Mouse (Mus musculus) lung, postnatal 0 days (tissue): Measurements from ENCODE around the gene Fryl. TPM values are rescaled to one million over a fixed set of nuclear protein-coding genes. Genes with fewer than 3 reads are reported as not detected.

ENCODE experiments used
- ATAC-seq: fragments of 200-750 bp; cut with Nextera tagmentation; 2 replicates; pipeline ENCODE4 v1.8.0; 2017; ENCODE audit warnings: moderate library complexity
- DNase-seq: peaks from one replicate; pipeline ENCODE4 v3.0.0-alpha.2; 2016; ENCODE audit warnings: low spot score
- H3K27ac ChIP-seq: fragments of 300-500 bp; sonication (generic); 2 replicates; pipeline ENCODE4 v1.5.1; 2014; ENCODE audit warnings: antibody characterized with exemption, mild to moderate bottlenecking, low read length, mixed read lengths
- H3K27me3 ChIP-seq: fragments of 300-500 bp; sonication (generic); replicated peaks from 2 replicates; pipeline ENCODE4 v1.6.1; 2014; ENCODE audit warnings: low read length, mixed read lengths; ENCODE audit not compliant: insufficient read depth
- H3K36me3 ChIP-seq: fragments of 300-500 bp; sonication (generic); 2 replicates; pipeline ENCODE4 v1.6.1; 2014; ENCODE audit warnings: low read length, mixed read lengths; ENCODE audit not compliant: insufficient read depth
- H3K4me1 ChIP-seq: fragments of 300-500 bp; sonication (generic); 2 replicates; pipeline ENCODE4 v1.6.1; 2014; ENCODE audit warnings: antibody characterized with exemption, low read depth, low read length, mixed read lengths; ENCODE audit not compliant: insufficient read depth
- H3K4me2 ChIP-seq: fragments of 300-500 bp; sonication (generic); replicated peaks from 2 replicates; pipeline ENCODE4 v1.6.1; 2014; ENCODE audit warnings: low read depth, mild to moderate bottlenecking, low read length, moderate library complexity, mixed read lengths
- H3K4me3 ChIP-seq: fragments of 300-500 bp; sonication (generic); 2 replicates; pipeline ENCODE4 v1.5.1; 2014; ENCODE audit warnings: low read depth, low read length
- H3K9ac ChIP-seq: fragments of 300-500 bp; sonication (generic); replicated peaks from 2 replicates; pipeline ENCODE4 v1.6.1; 2014; ENCODE audit warnings: low read depth, mild to moderate bottlenecking
- H3K9me3 ChIP-seq: fragments of 300-500 bp; sonication (generic); 2 replicates; pipeline ENCODE4 v1.6.1; 2016; ENCODE audit warnings: low read length, mixed read lengths
- CTCF ChIP-seq: IDR thresholded peaks from 2 replicates; pipeline ENCODE4 v1.5.1; 2016; ENCODE audit warnings: antibody characterized with exemption, mild to moderate bottlenecking
- EP300 ChIP-seq: IDR thresholded peaks from 2 replicates; pipeline ENCODE4 v1.6.1; 2016; ENCODE audit warnings: antibody characterized with exemption, mild to moderate bottlenecking, control low read depth
- WGBS: fragments of 180-500 bp; shearing (Covaris S2); extraction: QIAGEN DNeasy Blood & Tissue Kit; methylation state at CpG from one replicate; pipeline ENCODE4 v1.1.7; 2014; 5-methylcytosine and 5-hydroxymethylcytosine counted together
- polyA plus RNA-seq: library from polyadenylated mRNA; unstranded; fragments of >200 nt; fragmentation: Nextera tagmentation; extraction: Ambion mirVana; gene quantifications from 2 replicates; pipeline ENCODE4 v1.2.1, GENCODE M21; 2015

The Fryl gene
- polyA plus RNA-seq, 1 experiment from 2014 or later: 20.9 TPM

DNA sequence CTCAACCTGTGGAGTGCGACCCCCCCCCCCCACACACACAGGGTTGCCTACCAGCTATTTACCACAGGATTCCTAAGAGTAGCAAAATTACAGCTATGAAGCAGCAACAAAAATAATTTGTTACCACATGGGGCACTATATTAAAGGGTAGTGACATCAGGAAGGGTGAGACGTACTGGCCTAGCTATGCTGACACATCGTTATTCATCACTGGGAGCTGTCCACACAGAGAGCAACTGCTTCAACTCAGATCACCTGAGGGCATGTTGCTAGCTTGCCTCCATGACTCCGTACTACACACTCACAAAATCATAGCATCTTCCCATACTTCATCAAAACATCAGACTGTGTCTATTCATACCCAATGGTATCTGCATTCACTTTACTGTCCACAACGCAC is 176.6 kb downstream of the Fryl start:
- TF ChIP-seq EP300 (no peak), CTCF (no peak)
- WGBS: 75% methylated on average over 5 of the region's 5 CpGs
- no peak for DNase-seq

DNA sequence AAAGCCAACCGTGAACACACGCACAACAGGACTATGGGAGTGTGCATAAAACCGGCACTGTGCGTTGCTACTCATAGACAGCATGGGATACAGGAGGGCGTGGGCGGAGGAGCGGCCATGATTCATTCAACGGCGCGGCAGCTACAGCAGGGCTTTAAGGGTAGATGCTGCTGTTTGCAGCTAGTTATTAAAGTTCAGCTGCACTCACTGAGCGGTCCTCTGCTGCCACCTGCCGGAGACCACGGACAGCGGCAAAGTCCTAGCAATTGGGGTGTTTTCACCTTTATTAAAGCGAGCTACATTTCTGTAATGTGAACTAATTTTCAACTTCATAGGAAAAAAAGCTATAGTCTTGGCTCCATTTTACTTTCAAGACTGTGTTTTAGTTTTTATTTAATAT is 185.1 kb downstream of the Fryl start:
- Histone ChIP-seq H3K27ac (no peak overlapping the region), H3K4me1 (no peaks in the 10 kb centered on the region), H3K9ac (no peak overlapping the region), H3K27me3 (no peaks in the 10 kb centered on the region), H3K4me2 (no peak overlapping the region), H3K9me3 (no peaks in the 10 kb centered on the region), H3K4me3 (no peak overlapping the region), H3K36me3 (peaks cover 47% of the 10 kb centered on the region)
- no peak for TF ChIP-seq EP300
- peak; percentile 92 for TF ChIP-seq CTCF
- WGBS: 29% methylated on average over 15 of the region's 15 CpGs
- ATAC-seq (peak; percentile 62), DNase-seq (peak; percentile 78)

More for the DNA sequence above, 176.6 kb downstream of the Fryl start:
- Histone ChIP-seq H3K4me2 (no peak overlapping the region), H3K9me3 (no peaks in the 10 kb centered on the region), H3K36me3 (peaks cover 56% of the 10 kb centered on the region), H3K4me3 (no peak overlapping the region), H3K9ac (no peak overlapping the region), H3K4me1 (no peaks in the 10 kb centered on the region), H3K27me3 (no peaks in the 10 kb centered on the region), H3K27ac (no peak overlapping the region)
- ATAC-seq: no peak

DNA sequence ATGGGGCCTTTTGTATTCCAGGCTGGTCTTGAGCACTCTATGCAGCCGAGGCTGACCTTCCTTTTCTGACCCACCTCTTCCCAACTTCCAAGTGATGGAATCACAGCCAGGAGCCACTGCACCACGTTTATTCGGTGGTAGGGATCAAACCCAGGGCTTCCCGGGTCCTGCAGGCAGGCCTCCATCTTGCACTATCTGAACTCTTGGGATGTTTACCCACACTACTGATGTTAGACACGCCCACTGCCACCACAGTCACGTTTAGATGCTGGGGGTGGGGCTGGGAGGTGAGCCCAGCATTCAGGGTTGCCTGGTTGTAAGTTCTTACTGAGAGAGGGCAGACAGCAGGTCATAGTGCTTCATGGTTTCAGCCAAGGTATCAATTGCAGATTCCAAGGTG is 189.5 kb downstream of the Fryl start:
- no peaks in the 10 kb centered on the region for H3K9me3 ChIP-seq
- DNase-seq (no peak), ATAC-seq (no peak)
- no peak overlapping the region for H3K4me2 ChIP-seq
- TF ChIP-seq EP300 (no peak), CTCF (no peak)
- H3K4me1 ChIP-seq: no peaks in the 10 kb centered on the region
- WGBS: 44% methylated on average over 6 of the region's 6 CpGs
- H3K27me3 ChIP-seq: no peaks in the 10 kb centered on the region
- no peak overlapping the region for H3K9ac ChIP-seq
- peaks cover 14% of the 10 kb centered on the region for H3K36me3 ChIP-seq
- H3K27ac ChIP-seq: no peak overlapping the region
- no peak overlapping the region for H3K4me3 ChIP-seq

DNA sequence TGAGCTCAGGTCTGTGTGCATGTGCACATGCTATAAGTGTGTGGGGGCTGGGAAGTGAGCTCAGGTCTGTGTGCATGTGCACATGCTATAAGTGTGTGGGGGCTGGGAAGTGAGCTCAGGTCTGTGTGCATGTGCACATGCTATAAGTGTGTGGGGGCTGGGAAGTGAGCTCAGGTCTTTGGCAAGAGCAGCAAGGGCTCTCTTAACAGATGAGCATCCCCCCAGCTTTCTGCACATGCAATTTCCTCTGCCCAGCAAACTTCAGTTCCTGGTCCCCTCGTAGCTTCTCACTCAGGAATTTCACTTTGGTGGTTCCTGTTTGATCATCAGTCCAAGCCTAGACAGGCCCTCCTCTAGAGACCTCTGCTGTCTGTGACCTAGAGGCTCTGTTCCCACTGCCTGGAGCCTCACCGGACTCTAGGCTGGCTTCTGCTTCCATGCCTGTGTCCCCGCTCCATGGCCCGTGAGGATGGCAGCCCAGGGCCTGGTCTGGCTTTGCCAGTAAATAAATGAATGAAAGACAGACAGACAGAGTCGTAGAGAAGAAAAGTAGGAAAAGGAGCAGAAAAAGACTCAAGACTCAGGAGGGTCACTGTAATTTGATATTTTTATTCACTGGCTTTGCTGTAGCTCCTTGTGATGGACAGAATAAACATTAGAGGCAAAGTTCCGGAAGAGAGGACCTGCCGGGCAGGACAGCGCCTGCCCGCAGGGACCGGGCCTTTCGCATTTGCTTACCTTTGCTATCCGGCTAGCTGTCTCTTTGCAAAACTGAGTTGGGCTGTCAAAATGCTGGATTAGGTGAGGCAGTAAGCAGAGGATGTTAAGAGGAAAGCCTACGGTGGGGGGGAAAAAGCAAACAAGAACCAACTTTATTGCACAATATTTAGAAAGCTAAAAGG is 192.4 kb downstream of the Fryl start:
- TF ChIP-seq EP300 (no peak), CTCF (no peak)
- WGBS: 53% methylated on average over 13 of the region's 13 CpGs
- no peaks in the 10 kb centered on the region for H3K9me3 ChIP-seq
- H3K4me3 ChIP-seq: no peak overlapping the region
- no peak for DNase-seq
- H3K9ac ChIP-seq: no peak overlapping the region
- H3K27ac ChIP-seq: no peak overlapping the region
- no peaks in the 10 kb centered on the region for H3K27me3 ChIP-seq
- H3K4me1 ChIP-seq: no peaks in the 10 kb centered on the region
- H3K4me2 ChIP-seq: no peak overlapping the region
- ATAC-seq: no peak
- H3K36me3 ChIP-seq: peaks cover 7% of the 10 kb centered on the region

DNA sequence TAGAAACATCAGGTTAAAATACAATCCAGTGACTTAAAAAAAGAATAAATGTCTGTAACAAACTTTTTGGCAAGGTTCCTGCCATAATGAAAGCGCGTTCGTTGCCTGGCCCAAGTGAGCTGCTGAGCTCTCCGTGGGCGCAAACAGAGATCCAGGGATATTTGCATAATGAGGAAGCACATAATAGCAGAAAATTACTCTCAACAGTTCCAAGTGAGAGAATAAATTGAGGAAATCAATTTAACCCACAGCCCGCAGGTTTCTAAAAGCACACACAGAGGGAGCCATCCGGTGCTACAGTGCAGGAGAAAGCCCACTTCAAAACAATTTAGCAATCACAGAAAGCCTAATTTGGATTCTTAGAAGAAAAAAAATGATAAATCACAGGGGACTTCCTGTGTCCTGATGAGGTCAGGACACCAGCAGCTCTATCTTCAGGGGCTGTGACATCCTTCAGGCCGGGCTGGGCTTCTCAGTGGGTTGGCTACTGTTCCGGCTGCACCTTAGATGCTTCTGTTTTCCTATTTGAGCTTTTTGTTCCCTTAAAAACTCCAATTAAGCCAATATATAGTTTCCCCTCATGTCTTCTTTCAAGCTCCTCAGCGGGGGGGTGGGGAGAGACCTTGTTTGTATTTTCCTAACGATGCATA is 194.8 kb downstream of the Fryl start:
- Histone ChIP-seq H3K9me3 (no peaks in the 10 kb centered on the region), H3K27me3 (no peaks in the 10 kb centered on the region), H3K4me3 (no peak overlapping the region), H3K9ac (no peak overlapping the region), H3K36me3 (peaks cover 13% of the 10 kb centered on the region; the same call in 1 of the 2 replicates), H3K27ac (no peak overlapping the region), H3K4me1 (no peaks in the 10 kb centered on the region), H3K4me2 (no peak overlapping the region)
- DNase-seq (no peak), ATAC-seq (no peak)
- WGBS: 82% methylated on average over 11 of the region's 11 CpGs
- TF ChIP-seq CTCF: no peak
- TF ChIP-seq EP300: no peak

DNA sequence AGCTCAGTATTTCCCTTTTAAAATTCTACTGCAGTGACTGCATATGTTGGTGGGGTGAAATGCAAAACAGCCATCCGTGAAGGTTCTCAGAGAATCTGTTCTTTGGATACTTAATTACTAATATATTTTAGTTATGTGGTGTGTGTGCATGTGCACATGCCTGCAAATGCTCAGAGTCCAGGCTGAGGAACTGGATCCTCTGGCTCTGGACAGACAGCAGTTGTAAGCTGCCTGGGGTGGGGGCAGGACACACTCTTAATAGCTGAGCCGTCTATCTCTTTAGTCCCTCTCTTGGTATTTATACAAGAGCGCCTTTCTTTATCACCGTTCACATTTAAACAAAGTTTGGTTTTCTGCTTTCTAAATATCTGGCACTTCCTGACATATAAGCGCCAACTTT is 199.5 kb downstream of the Fryl start:
- peaks cover 49% of the 10 kb centered on the region for H3K36me3 ChIP-seq
- no peak for TF ChIP-seq EP300
- TF ChIP-seq CTCF: no peak
- no peaks in the 10 kb centered on the region for H3K27me3 ChIP-seq
- ATAC-seq (no peak), DNase-seq (no peak)
- no peak overlapping the region for H3K27ac ChIP-seq
- H3K4me3 ChIP-seq: no peak overlapping the region
- H3K9ac ChIP-seq: no peak overlapping the region
- 62% methylated on average over 5 of the region's 5 CpGs for WGBS
- H3K4me1 ChIP-seq: no peaks in the 10 kb centered on the region
- H3K4me2 ChIP-seq: no peak overlapping the region
- no peaks in the 10 kb centered on the region for H3K9me3 ChIP-seq
